Mouse (Mus musculus): ENCODE results near the gene Alas2. TPM values are rescaled to one million over a fixed set of nuclear protein-coding genes. Genes with fewer than 3 reads are reported as not detected.

The Alas2 gene
- polyA plus RNA-seq (2012; rRNA removed): 1.4 and 6.2 TPM in 2 replicates

GRCm38 (mm10) chrX:150547239-150547638 lies at the start of gene Alas2:
Alas2 (plus strand) TSS chrX:150547375.

DNA sequence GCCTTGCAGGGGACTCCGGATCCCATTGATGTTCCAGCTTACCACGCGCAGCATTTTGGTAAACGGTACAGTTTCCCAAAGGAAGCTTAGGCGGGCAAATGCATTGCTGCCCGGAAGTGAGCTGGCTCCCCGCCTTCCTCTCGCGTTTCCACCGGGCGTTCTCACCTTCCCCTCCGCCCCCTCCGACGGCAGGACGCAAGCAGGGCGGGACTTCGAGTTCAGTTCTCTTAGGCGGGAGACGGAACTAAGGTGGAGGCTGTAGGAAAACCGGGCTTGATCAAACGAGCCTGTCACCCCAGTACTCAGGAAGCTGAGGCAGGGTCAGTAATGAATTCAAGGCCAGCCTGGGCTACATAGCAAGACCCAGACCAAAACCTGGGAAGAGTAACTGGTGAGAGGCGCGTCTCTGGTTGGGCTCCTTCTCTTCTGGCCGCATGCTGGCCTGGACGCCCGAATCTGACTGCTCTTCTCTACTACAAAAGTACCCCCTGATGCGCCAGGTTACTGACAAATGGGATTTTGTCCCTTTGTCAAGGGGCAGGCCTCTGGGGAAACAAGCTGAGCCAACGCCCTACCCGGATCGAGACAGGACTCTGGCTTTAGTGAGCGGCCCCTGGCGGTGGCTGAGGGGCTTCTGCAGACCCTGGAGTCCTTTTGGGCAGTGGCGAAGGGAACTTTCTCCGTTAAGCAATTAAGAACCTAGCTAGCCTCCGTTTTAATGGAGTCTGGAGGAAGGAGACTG lies 41.0 kb downstream of the Alas2 start, which contains the start of gene Pfkfb1:
Gene Pfkfb1, plus strand, starts transcription at position 207 of the 742 bp plus-strand sequence.

GRCm38 (mm10) chrX:150589696-150590095 lies 42.5 kb downstream of the Alas2 start, which contains the start of gene Apex2:
Apex2 (minus strand) TSS chrX:150589868.

Other genes starting within 250 kb of the Alas2 start
- 1.1 and 1.5 TPM in 2 replicates for gene Tmem29, start 88.2 kb upstream of the Alas2 start, polyA plus RNA-seq (2012; rRNA removed)
- gene Pfkfb1, start 40.9 kb downstream of the Alas2 start, polyA plus RNA-seq (2012; rRNA removed): 1.5 and 1.6 TPM in 2 replicates
- 5.7 and 6.4 TPM in 2 replicates for gene Apex2, start 42.5 kb downstream of the Alas2 start, polyA plus RNA-seq (2012; rRNA removed)
- 1.3 and 1.4 TPM in 2 replicates for gene Tro, start 110.2 kb downstream of the Alas2 start, polyA plus RNA-seq (2012; rRNA removed)

Data from colon, adult 2 months (tissue).